Mouse (Mus musculus) cerebellum, adult 2 months (tissue): Measurements from ENCODE around the gene Krt84. TPM values are rescaled to one million over a fixed set of nuclear protein-coding genes. Genes with fewer than 3 reads are reported as not detected.
A peak's percentile ranks its signal among the peaks of the same experiment; 100 is the strongest.

ENCODE experiments used
- DNase-seq, 2 experiments: peaks; one replicate each; pipeline ENCODE4 v3.0.0; 2021
- H3K27ac ChIP-seq: fragments of 200-500 bp; 2 replicates; pipeline ENCODE4 v1.5.1; 2012; ENCODE audit warnings: low read length, control low read depth, inconsistent platforms; ENCODE audit not compliant: insufficient read depth
- H3K27me3 ChIP-seq: fragments of 200-500 bp; 2 replicates; pipeline ENCODE4 v1.6.1; 2012; ENCODE audit warnings: inconsistent platforms, mild to moderate bottlenecking, low read length, moderate library complexity; ENCODE audit not compliant: control insufficient read depth, insufficient read depth
- H3K4me1 ChIP-seq: fragments of 200-500 bp; 2 replicates; pipeline ENCODE4 v1.6.1; 2011; ENCODE audit warnings: low read length; ENCODE audit not compliant: control insufficient read depth, insufficient read depth
- H3K4me3 ChIP-seq: fragments of 200-500 bp; replicated peaks from 2 replicates; pipeline ENCODE3; 2011; ENCODE audit warnings: mild to moderate bottlenecking, low read depth, low read length, control low read depth; ENCODE audit not compliant: insufficient read depth
- CTCF ChIP-seq: fragments of 200-500 bp; IDR thresholded peaks from 2 replicates; pipeline ENCODE4 v1.5.1; 2011; ENCODE audit warnings: low read depth, mild to moderate bottlenecking, control low read depth, low read length, moderate library complexity, borderline replicate concordance; ENCODE audit not compliant: insufficient read depth
- POLR2A ChIP-seq: fragments of 200-500 bp; IDR thresholded peaks from 2 replicates; pipeline ENCODE4 v1.6.1; 2011; ENCODE audit warnings: low read length, control low read depth, borderline replicate concordance; ENCODE audit not compliant: insufficient read depth
- WGBS: fragments of 180-500 bp; shearing (Covaris S2); methylation state at CpG from one replicate; pipeline ENCODE4 v1.1.7; 2018; 5-methylcytosine and 5-hydroxymethylcytosine counted together
- polyA plus RNA-seq: library from polyadenylated mRNA; depleted of rRNA; stranded (reverse); fragments of >200 nt; gene quantifications from 2 replicates; pipeline ENCODE4 v1.2.3, GENCODE M21; 2012

The Krt84 gene
- polyA plus RNA-seq, 1 experiment = not detected

DNA sequence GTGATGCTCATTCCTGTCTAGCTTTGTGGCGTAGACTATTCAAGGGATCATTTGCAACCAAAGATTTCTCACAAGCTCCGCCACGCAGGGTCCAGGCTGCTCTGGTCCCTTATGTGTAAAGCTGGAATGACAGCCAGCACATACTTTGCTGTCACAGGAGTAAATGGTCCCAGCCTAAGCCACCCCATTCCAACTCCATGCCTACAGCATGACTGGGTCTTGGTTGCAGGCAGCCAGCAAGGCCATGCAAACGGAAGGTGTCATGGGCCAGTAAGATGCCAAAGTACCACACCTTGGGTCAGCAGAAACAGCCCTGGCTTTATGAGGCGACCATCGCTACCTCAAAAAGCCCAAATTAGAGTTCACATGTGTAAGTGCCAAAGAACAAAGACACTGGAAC lies 38.9 kb downstream of the Krt84 start:
- DNase-seq = no peak
- Histone ChIP-seq H3K4me3 (no peak overlapping the region), H3K4me1 (no peaks in the 10 kb centered on the region), H3K27me3 (no peaks in the 10 kb centered on the region), H3K27ac (no peak overlapping the region)
- no peak for TF ChIP-seq CTCF
- no peak for TF ChIP-seq POLR2A
- WGBS = 94% methylated on average over 6 of the region's 6 CpGs

DNA sequence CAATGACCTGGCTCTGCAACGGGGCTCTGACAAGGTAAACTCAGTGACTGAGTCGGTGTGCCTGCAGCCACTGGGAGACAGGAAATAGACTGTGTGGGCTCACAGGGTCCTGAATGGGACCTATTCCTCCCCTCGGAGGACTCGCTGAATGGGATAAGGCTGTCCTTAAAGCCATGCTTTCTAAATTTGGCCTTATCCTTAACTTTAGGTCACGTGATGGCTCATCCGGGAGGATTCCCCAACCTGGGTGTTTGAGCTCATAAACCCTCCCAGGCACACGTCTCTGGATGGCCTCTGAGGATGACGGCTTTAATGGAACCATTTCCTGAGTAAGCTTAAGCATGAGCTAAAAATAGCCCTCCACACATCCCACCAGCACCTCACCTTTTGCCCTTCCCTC lies 39.9 kb downstream of the Krt84 start:
- 86% methylated on average over 8 of the region's 8 CpGs for WGBS
- no peak for TF ChIP-seq POLR2A
- no peak for TF ChIP-seq CTCF
- Histone ChIP-seq H3K27ac (no peak overlapping the region), H3K4me3 (no peak overlapping the region), H3K4me1 (no peaks in the 10 kb centered on the region), H3K27me3 (no peaks in the 10 kb centered on the region)
- DNase-seq = no peak

DNA sequence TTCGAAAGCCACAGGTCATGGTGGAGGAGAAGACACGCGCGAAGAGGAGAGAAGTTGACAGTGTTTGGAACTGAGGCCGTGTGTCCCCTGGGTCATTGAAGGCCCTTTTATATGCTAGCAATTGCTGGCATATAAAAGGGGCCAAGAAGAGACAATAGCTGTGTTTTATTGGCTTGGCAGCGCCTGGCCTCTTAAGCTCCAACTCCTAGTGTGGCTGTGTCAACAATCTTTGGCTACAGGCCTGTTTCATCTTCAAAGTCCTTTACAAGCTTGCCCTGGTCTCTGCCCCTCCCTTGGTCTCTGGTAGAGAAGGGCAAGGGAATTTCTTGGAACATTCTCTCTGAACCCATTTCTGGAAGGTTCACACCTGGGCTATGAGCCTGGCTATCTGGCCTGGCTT lies 41.2 kb downstream of the Krt84 start, which contains the start of gene Krt83:
Gene Krt83, minus strand, starts transcription at position 82 of the 400 bp plus-strand sequence.
- Histone ChIP-seq H3K4me1 (no peaks in the 10 kb centered on the region), H3K4me3 (no peak within 1 kb of the TSS), H3K27me3 (no peaks in the 10 kb centered on the region), H3K27ac (no peak within 1 kb of the TSS)
- WGBS = 41% methylated on average over 6 of the region's 6 CpGs
- TF ChIP-seq POLR2A (no peak), CTCF (no peak)
- DNase-seq = peak in 1 of 2 experiments; percentile 7

DNA sequence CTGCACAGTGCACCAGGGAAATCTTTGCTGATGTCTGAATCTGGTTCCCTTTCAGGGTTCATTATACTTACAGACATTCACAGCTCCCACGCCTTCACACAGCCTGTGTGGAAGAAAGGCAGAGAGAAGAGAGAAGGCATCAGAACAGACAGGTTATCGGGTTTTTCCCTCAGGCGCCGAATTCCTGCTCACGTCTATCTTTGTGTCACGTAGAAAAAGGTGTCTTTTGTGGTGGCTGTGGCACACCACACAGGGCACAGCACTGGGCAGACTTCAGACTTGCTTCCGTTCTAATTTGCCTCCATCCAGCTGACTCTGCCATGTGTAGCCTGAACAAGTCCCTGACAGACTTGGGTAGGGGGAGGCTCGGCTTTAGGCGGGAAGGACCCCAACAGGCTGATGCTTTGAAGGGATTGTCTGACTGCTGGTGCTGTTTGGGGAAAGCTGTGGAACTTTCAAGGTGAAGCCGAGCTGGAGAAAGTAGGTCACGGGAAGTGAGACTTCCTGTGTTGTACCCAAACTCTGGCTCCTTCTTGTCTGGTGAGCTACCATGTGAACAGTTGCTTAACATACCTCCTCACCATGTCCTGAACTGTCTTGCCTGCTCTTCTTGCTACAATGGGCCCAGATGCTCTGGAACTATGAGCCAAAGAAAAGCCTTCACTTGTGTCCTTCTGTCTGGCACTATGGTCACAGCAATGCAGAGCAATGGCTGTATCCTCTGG lies 46.5 kb downstream of the Krt84 start:
- H3K27me3 ChIP-seq = no peaks in the 10 kb centered on the region
- no peak overlapping the region for H3K4me3 ChIP-seq
- no peak for DNase-seq
- TF ChIP-seq CTCF (no peak), POLR2A (no peak)
- 88% methylated on average over 11 of the region's 11 CpGs for WGBS
- no peak overlapping the region for H3K27ac ChIP-seq
- no peaks in the 10 kb centered on the region for H3K4me1 ChIP-seq

DNA sequence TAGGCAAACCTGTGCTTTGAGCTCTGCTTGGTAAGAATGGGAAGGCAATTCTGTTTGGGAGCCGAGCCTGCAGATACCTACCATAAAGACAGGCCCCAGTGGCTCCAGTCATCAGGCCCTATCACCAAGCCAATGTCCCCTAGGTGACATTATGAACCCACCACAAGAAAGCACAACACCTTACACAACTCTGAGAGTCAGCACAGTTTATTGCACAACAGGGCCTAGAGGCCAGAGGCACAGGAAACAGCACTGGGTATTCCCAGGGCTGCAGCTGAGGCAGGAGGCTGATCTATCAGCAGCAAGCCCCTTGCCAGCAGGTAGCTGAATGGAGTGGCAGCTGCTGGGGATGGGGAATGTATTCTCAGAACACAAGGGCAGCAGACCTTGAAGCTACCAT lies 47.7 kb downstream of the Krt84 start:
- WGBS = 89% methylated on average over 1 of the region's 1 CpGs
- H3K27ac ChIP-seq = no peak overlapping the region
- no peaks in the 10 kb centered on the region for H3K4me1 ChIP-seq
- no peak overlapping the region for H3K4me3 ChIP-seq
- no peaks in the 10 kb centered on the region for H3K27me3 ChIP-seq
- TF ChIP-seq CTCF = no peak
- no peak for TF ChIP-seq POLR2A
- no peak for DNase-seq

DNA sequence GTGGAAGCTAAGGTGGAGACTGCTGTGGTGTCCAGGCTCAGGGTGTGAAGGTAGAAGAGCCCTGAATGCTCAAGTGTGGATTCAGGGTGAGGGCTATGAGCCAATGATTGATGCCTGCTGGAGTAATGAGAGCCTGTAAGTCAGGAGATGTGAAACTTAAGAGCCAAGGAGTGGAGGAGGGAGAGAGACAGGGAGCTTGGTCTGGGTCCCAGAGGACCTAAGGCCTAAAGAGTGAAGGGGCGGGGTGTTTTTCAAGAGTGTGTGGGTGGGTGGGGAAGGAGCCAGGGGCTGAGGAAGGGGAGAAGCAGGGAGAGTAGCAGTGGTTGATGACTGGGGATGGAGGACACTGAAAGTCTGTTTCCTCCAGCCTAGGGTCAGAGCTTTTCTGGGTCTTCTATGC lies 49.0 kb downstream of the Krt84 start:
- DNase-seq = no peak
- Histone ChIP-seq H3K4me1 (no peaks in the 10 kb centered on the region; the same call in 1 of the 2 replicates), H3K27ac (no peak overlapping the region), H3K27me3 (no peaks in the 10 kb centered on the region), H3K4me3 (no peak overlapping the region)
- TF ChIP-seq CTCF (no peak), POLR2A (no peak)
- 88% methylated on average over 1 of the region's 1 CpGs for WGBS

DNA sequence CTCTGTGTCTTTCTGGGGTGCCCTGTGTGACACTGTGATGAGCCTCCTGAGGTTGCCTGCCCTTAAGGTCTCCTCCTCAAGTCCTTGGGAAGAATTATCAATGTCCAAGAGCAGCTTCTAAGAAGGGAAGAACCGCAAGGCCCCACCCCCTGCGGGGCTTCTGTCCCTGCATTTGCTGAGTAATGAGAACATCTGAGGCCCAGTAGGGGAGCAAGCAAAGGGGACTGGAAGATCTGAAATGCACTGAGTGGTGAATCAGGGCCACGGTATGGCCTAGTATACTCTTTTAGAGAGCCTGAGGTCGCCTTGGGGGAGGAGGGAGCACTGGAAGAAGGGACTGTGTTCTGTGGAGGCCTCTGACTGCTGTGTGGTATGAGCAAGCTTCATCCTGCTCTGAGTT lies 50.6 kb downstream of the Krt84 start:
- TF ChIP-seq CTCF = no peak
- no peak for TF ChIP-seq POLR2A
- H3K4me3 ChIP-seq = no peak overlapping the region
- H3K4me1 ChIP-seq = no peaks in the 10 kb centered on the region; the same call in 1 of the 2 replicates
- no peak for DNase-seq
- no peak overlapping the region for H3K27ac ChIP-seq
- WGBS = 44% methylated on average over 4 of the region's 4 CpGs
- H3K27me3 ChIP-seq = no peaks in the 10 kb centered on the region

DNA sequence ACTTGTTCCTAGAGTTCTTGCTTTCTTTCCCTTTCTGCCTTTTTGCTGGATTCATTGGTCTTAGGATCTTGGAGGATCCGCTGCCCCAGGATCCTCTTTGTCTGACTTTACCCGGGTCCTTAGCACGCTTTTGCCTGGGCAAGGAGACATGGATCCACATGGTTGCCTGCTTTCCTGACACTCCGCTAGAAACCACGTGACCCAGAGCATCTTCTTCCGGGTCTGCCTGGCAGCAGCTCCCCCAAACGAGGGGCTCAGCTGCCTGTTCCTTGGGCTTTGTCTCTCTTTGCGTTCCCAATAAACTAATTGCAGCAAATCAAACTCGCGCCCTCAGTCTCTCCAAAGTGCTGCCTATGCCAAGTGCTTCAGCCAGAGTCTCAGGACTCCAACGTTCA lies 53.0 kb downstream of the Krt84 start:
- WGBS = 26% methylated on average over 11 of the region's 11 CpGs
- Histone ChIP-seq H3K27ac (no peak overlapping the region), H3K4me3 (no peak overlapping the region), H3K4me1 (no peaks in the 10 kb centered on the region; the same call in 1 of the 2 replicates), H3K27me3 (no peaks in the 10 kb centered on the region)
- TF ChIP-seq CTCF (no peak), POLR2A (no peak)
- DNase-seq = no peak
